Mouse (Mus musculus) B cell, adult 67 days (primary cell): ENCODE data around the gene Slc31a1. TPM values are rescaled to one million over a fixed set of nuclear protein-coding genes. Genes with fewer than 3 reads are reported as not detected.

Experiments used
- total RNA-seq, 2 experiments: library from RNA; stranded (reverse); gene quantifications; 4 replicates each; pipeline ENCODE4 v1.2.4; 2023

Slc31a1 gene
- 10 to 100 TPM in 1 of 2 experiments, 1 to 10 TPM in 1; 9.8 to 11.0 TPM for total RNA-seq

GRCm38 (mm10) chr4:62360088-62360804, at the start of gene Slc31a1, which contains the start of gene Fkbp15:
Gene Slc31a1, plus strand, starts transcription at chr4:62360727.
Gene Fkbp15, minus strand, starts transcription at chr4:62360548.

GRCm38 (mm10) chr4:62408601-62409282, 48.2 kb downstream of the Slc31a1 start, which contains the start of the genes Cdc26 and Prpf4:
Gene Cdc26, minus strand, starts transcription at chr4:62408642.
Gene Prpf4, plus strand, starts transcription at chr4:62408797.

GRCm38 (mm10) chr4:62435081-62435480, 74.6 kb downstream of the Slc31a1 start, which contains the start of gene Rnf183:
Gene Rnf183, minus strand, starts transcription at chr4:62435252.

Other genes with a start within 250 kb of the Slc31a1 start
- not detected for gene Mup21, start 209.9 kb upstream of the Slc31a1 start, total RNA-seq
- gene Zfp37, start 129.7 kb upstream of the Slc31a1 start, total RNA-seq, result not detected
- 1 to 10 TPM; 5.8 to 6.2 TPM for gene Slc31a2, start 98.2 kb upstream of the Slc31a1 start, total RNA-seq
- gene Fkbp15, start 179 bp upstream of the Slc31a1 start, total RNA-seq, result 100 to 1,000 TPM; 102 to 118 TPM
- 10 to 100 TPM; 60.6 to 61.7 TPM for gene Cdc26, start 47.9 kb downstream of the Slc31a1 start, total RNA-seq
- gene Prpf4, start 48.1 kb downstream of the Slc31a1 start, total RNA-seq, result 10 to 100 TPM; 27.2 to 27.4 TPM
- not detected for gene Rnf183, start 74.5 kb downstream of the Slc31a1 start, total RNA-seq
- gene Wdr31, start 110.2 kb downstream of the Slc31a1 start, total RNA-seq, result not detected
- gene Bspry, start 119.3 kb downstream of the Slc31a1 start, total RNA-seq, result 10 to 100 TPM in 1 of 2 experiments, 1 to 10 TPM in 1; 9.4 to 11.9 TPM
- 1 to 10 TPM; 1.5 to 1.7 TPM for gene Hdhd3, start 142.7 kb downstream of the Slc31a1 start, total RNA-seq
- 10 to 100 TPM; 19.8 to 20.6 TPM for gene Alad, start 159.2 kb downstream of the Slc31a1 start, total RNA-seq
- gene Pole3, start 164.3 kb downstream of the Slc31a1 start, total RNA-seq, result 10 to 100 TPM; 20.7 to 27.0 TPM
- under 1 TPM; 0.30 to 0.81 TPM for gene 4933430I17Rik, start 164.6 kb downstream of the Slc31a1 start, total RNA-seq
- 10 to 100 TPM; 31.9 to 33.9 TPM for gene Rgs3, start 199.1 kb downstream of the Slc31a1 start, total RNA-seq